Mouse (Mus musculus) heart, adult 18-20 months (tissue): ENCODE results near the gene Gpc1. TPM values are rescaled to one million over a fixed set of nuclear protein-coding genes. Genes with fewer than 3 reads are reported as not detected.

Experiments
- DNase-seq, 2 experiments: peaks; one replicate each; pipeline ENCODE4 v3.0.0; 2021 to 2022; ENCODE audit warnings: mixed read lengths in 1 of 2
- long read RNA-seq, 2 experiments: library from polyadenylated mRNA; stranded (forward); transcript quantifications; one replicate each; pipeline ENCODE4 v2.0.0; 2021
- total RNA-seq, 2 experiments: library from RNA; stranded (reverse); gene quantifications; 2 replicates each; pipeline ENCODE4 v1.2.3; 2021

Gpc1 gene
- 100 to 1,000 TPM; 467 to 480 TPM for total RNA-seq
- long read RNA-seq, experiment 1, full-length matches to known transcripts, result 579 of 770 reads
- long read RNA-seq, experiment 1, partial matches to known transcripts, result 175 of 770 reads
- long read RNA-seq, experiment 1, other reads (novel, unspliced or antisense), result 16 of 770 reads
- long read RNA-seq, experiment 2, full-length matches to known transcripts, result 248 of 350 reads
- long read RNA-seq, experiment 2, partial matches to known transcripts, result 95 of 350 reads
- long read RNA-seq, experiment 2, other reads (novel, unspliced or antisense), result 7 of 350 reads

GRCm38 (mm10) chr1:92831188-92832001 is at the start of gene Gpc1:
Gene Gpc1 (plus strand): TSS chr1:92831645.
- DNase-seq, result peak; percentile 78 to 79

GRCm38 (mm10) chr1:92781862-92782261 is 49.6 kb upstream of the Gpc1 start:
- DNase-seq, result no peak

- no peak for DNase-seq
These were observed 48.9 kb upstream of the Gpc1 start for GRCm38 (mm10) chr1:92782587-92782986.

GRCm38 (mm10) chr1:92787221-92787620 is 44.2 kb upstream of the Gpc1 start:
- peak; percentile 58 to 69 for DNase-seq

GRCm38 (mm10) chr1:92788049-92788448 is 43.4 kb upstream of the Gpc1 start:
- DNase-seq, result no peak

- DNase-seq, result no peak
These were observed 40.8 kb upstream of the Gpc1 start for GRCm38 (mm10) chr1:92790628-92791027.

GRCm38 (mm10) chr1:92791070-92791831 is 40.2 kb upstream of the Gpc1 start:
- peak; percentile 53 to 69 for DNase-seq

- no peak for DNase-seq
These were observed 37.7 kb upstream of the Gpc1 start for GRCm38 (mm10) chr1:92793781-92794180.

- DNase-seq, result no peak
These were observed 33.0 kb upstream of the Gpc1 start for GRCm38 (mm10) chr1:92798425-92798824.

- DNase-seq, result no peak
These were observed 31.8 kb upstream of the Gpc1 start for GRCm38 (mm10) chr1:92799653-92800052.

GRCm38 (mm10) chr1:92802362-92802761 is 29.1 kb upstream of the Gpc1 start:
- no peak for DNase-seq

- no peak for DNase-seq
These were observed 28.1 kb upstream of the Gpc1 start for GRCm38 (mm10) chr1:92803376-92803775.

- no peak for DNase-seq
These were observed 26.3 kb upstream of the Gpc1 start for GRCm38 (mm10) chr1:92805181-92805580.

GRCm38 (mm10) chr1:92805836-92806235 is 25.6 kb upstream of the Gpc1 start:
- DNase-seq, result no peak

- no peak for DNase-seq
These were observed 24.7 kb upstream of the Gpc1 start for GRCm38 (mm10) chr1:92806720-92807119.

GRCm38 (mm10) chr1:92809621-92810020 is 21.8 kb upstream of the Gpc1 start:
- no peak for DNase-seq

- no peak for DNase-seq
These were observed 17.1 kb upstream of the Gpc1 start for GRCm38 (mm10) chr1:92814319-92814718.

- DNase-seq, result no peak
These were observed 16.3 kb upstream of the Gpc1 start for GRCm38 (mm10) chr1:92815100-92815499.

GRCm38 (mm10) chr1:92815756-92816294 is 15.6 kb upstream of the Gpc1 start:
- DNase-seq, result no peak

GRCm38 (mm10) chr1:92830626-92831187 is 738 bp upstream of the Gpc1 start:
- no peak for DNase-seq

GRCm38 (mm10) chr1:92832011-92833010 is 866 bp downstream of the Gpc1 start:
- DNase-seq, result peak; percentile 32 to 61
